Mouse (Mus musculus): Measurements from ENCODE around the gene Tubgcp4. TPM values are rescaled to one million over a fixed set of nuclear protein-coding genes. Genes with fewer than 3 reads are reported as not detected.

Gene Tubgcp4
- polyA plus RNA-seq, 1 experiment from 2014 or later: 12.3 TPM

DNA sequence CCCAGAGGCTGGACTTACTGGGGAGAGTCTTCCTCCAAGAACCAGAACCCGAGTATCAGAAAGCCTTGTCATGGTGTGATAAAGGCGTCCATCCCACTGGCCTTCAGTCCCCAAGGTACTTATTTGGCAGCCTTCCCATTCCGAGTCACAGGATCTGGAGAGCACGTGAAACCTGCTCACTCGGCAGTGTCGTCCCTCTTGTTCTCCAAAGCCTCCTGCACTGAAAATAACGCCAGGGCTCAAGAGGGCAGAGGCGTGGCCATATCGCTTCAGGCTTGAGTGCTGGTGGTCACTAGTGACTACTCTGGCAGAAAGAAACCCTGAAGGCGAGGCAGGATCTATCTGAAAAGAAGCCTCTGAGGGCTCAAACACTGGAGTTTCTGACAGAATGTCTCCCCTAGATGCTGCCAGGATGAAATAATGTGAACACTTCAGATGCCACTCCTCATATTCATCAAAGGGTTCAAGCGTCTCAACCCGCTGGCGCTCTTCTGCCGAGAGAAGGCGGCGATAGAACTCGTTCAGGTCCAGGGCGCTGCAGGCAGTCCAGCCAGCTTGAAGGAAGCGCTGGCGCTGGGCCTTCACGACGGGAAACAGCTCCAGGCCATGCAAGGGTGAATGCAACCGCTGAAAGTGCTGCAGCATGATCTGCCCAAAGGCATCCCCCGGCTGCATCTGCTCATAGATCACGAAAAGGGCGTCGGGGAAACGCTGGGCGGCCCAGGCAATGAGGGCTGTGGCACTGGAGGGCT lies 31.0 kb upstream of the Tubgcp4 start:
- Histone ChIP-seq H3K4me1 (replicated peaks; ENCODE audit: control insufficient read depth, insufficient read depth, low read length) (no peaks in the 10 kb centered on the region), H3K27me3 (replicated peaks; ENCODE audit: control insufficient read depth, insufficient read depth, low read length) (no peaks in the 10 kb centered on the region), H3K9ac (ENCODE audit: low read depth, low read length) (peak overlapping the region; percentile 86), H3K4me3 (ENCODE audit: low read depth, low read length) (peak overlapping the region; percentile 81), H3K36me3 (ENCODE audit: control insufficient read depth, insufficient read depth) (0 out of 2 replicates have a peak, but pooled peaks cover 7% of the 10 kb centered on the region), H3K4me2 (replicated peaks; ENCODE audit: low read depth) (peak overlapping the region; percentile 94), H3K9me3 (ENCODE audit: control insufficient read depth) (no peaks in the 10 kb centered on the region), H3K27ac (ENCODE audit: low read depth, low read length) (peak overlapping the region; percentile 95)
- peak; percentile 25 for ATAC-seq
- WGBS: 27% methylated on average over 29 of the region's 29 CpGs
- TF ChIP-seq CTCF (IDR thresholded peaks at IDR 0.05; ENCODE audit: low read depth): peak; percentile 4; the same call in 1 of the 2 replicates

DNA sequence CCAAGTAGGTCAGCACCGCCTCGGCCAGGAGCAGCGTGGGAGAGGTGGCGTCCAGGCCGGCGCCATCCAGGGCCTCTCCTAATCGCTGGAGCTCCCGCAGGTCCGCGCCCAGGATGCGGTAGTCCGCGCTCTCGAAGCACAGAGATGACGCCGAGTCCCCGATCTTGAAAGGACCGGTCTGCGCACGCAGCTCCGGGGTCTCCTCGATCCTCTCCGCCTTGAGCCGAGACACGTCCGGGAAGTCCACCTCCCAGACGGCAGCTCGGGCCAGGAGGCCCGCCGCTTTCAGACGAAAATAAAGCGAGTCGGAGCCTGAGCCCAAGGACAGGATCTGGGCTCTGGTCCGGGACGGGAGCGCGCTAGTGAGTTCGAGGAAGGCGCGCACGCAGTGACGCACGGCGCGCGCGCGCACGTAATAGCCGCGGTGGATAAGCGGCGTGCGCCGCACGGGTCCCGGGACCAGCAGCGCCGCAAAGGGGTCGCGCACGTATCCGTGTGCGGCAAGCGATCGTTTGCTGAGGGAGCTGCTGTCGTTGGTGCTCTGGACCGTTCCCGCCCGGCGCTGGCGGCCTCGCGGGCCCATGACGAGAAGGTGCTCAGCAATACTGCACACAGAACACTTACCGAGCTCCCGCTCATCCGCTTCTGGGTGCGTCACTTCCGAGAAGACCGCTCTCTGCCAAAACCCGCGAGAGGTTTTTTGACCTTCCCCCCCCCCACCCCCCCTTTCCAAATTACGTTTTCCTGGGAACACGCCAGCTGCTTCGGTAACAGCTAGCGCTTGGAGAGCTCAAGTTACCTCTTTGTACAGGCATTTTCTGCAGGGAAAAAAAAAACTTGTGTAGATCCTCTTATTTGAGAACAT lies 30.2 kb upstream of the Tubgcp4 start, which contains the start of the genes Adal and Lcmt2:
TSS of gene Adal (plus strand) at position 411 of the 865 bp plus-strand sequence.
TSS of gene Lcmt2 (minus strand) at position 636 of the 865 bp plus-strand sequence.
- Histone ChIP-seq H3K9ac (ENCODE audit: low read depth, low read length) (peak within 1 kb of the TSS; percentile 86), H3K27ac (ENCODE audit: low read depth, low read length) (peak within 1 kb of the TSS; percentile 95), H3K9me3 (ENCODE audit: control insufficient read depth) (no peaks in the 10 kb centered on the region), H3K4me2 (replicated peaks; ENCODE audit: low read depth) (peak within 1 kb of the TSS; percentile 94), H3K27me3 (replicated peaks; ENCODE audit: control insufficient read depth, insufficient read depth, low read length) (no peaks in the 10 kb centered on the region), H3K4me1 (replicated peaks; ENCODE audit: control insufficient read depth, insufficient read depth, low read length) (no peaks in the 10 kb centered on the region), H3K36me3 (ENCODE audit: control insufficient read depth, insufficient read depth) (peaks cover 7% of the 10 kb centered on the region; the same call in 1 of the 2 replicates), H3K4me3 (ENCODE audit: low read depth, low read length) (peak within 1 kb of the TSS; percentile 81)
- under 1% methylated on average over 87 of the region's 87 CpGs for WGBS
- TF ChIP-seq CTCF (IDR thresholded peaks at IDR 0.05; ENCODE audit: low read depth): no peak; the same call in 1 of the 2 replicates
- ATAC-seq: peak; percentile 93

DNA sequence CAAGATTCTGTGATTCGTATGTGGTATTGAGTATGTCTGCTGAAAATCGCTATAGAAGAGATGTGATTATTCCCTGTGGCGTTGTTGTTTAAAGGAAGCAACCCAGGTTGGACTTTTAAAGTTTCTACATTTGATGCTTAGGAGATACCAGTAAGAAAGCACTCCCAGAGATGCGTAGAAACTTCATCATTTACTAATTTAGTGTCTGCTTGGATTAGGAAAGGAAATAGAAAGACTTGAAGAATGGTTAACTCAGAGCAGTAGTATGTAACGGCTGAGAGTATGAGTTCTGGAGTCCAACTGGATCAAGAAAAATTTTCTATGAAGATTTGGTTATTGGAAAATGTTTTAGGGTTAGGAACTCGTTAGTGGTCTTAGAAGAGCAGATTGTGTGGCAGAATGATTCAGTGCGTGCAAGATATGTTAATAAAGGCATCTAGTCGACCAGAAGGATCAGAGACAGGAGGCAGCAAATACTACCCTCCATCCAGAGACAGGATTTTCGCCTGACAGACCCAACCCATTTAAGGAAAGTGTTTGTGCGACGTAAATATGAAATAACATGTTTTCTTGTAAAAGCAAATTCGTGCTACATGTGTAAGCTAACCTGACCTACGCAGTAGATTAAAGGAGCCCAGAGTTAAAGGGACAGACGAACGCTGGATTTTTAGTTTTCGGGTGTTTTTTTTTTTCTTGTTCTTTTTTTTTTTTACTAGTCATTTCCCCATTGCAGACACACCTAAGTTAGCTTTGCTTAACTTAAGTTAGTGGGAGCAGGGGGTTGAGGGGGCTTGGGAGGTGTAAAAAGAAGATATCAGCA lies 29.0 kb upstream of the Tubgcp4 start:
- TF ChIP-seq CTCF (IDR thresholded peaks at IDR 0.05; ENCODE audit: low read depth): no peak
- Histone ChIP-seq H3K4me1 (replicated peaks; ENCODE audit: control insufficient read depth, insufficient read depth, low read length) (no peaks in the 10 kb centered on the region), H3K9me3 (ENCODE audit: control insufficient read depth) (no peaks in the 10 kb centered on the region), H3K4me3 (ENCODE audit: low read depth, low read length) (peak overlapping the region; percentile 81), H3K4me2 (replicated peaks; ENCODE audit: low read depth) (peak overlapping the region; percentile 94), H3K27me3 (replicated peaks; ENCODE audit: control insufficient read depth, insufficient read depth, low read length) (no peaks in the 10 kb centered on the region), H3K36me3 (ENCODE audit: control insufficient read depth, insufficient read depth) (peaks cover 8% of the 10 kb centered on the region; the same call in 1 of the 2 replicates), H3K27ac (ENCODE audit: low read depth, low read length) (no peak overlapping the region), H3K9ac (ENCODE audit: low read depth, low read length) (peak overlapping the region; percentile 86)
- no peak for ATAC-seq
- WGBS: 71% methylated on average over 16 of the region's 16 CpGs

DNA sequence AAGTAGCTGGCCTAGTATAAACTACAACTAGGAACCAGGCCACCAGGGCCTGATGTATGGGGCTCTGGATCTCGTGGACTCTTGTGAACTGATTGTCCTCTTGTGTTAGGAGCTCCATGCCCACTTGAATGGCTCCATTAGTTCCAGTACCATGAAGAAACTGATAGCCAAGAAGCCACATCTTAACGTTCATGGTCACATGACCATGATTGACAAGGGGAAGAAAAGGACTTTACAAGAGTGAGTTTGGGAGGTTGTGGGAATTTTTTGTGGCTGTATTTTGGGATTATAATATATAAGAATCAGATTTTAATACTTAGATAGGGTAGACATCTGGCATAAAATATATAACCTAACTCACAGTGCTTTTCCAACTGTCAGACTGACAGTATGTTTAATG lies 28.0 kb upstream of the Tubgcp4 start:
- Histone ChIP-seq H3K36me3 (ENCODE audit: control insufficient read depth, insufficient read depth) (peaks cover 16% of the 10 kb centered on the region; the same call in 1 of the 2 replicates), H3K9ac (ENCODE audit: low read depth, low read length) (no peak overlapping the region), H3K4me1 (replicated peaks; ENCODE audit: control insufficient read depth, insufficient read depth, low read length) (no peaks in the 10 kb centered on the region), H3K4me2 (replicated peaks; ENCODE audit: low read depth) (no peak overlapping the region), H3K27ac (ENCODE audit: low read depth, low read length) (no peak overlapping the region), H3K27me3 (replicated peaks; ENCODE audit: control insufficient read depth, insufficient read depth, low read length) (no peaks in the 10 kb centered on the region), H3K4me3 (ENCODE audit: low read depth, low read length) (no peak overlapping the region), H3K9me3 (ENCODE audit: control insufficient read depth) (no peaks in the 10 kb centered on the region)
- TF ChIP-seq CTCF (IDR thresholded peaks at IDR 0.05; ENCODE audit: low read depth): no peak
- no peak for ATAC-seq
- WGBS: 72% methylated on average over 2 of the region's 2 CpGs

DNA sequence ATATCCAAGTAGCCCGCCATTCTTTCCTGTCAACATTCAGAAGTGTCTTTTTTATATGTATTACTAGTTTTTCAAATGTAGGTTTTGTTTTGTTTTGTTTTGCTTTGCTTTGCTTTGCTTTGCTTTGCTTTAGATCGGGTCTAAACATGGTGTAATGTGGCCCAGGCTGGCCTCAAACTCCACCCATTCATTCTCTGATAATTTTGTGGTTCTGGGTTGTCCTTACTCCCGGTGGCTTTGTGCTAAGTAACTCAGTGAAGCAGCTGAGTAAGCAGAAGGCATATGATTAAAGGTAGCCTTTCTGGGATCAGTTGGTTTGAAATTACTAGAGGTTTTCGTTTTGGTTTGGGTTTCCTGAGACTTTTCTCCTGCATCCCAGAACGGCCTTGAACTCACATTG lies 20.8 kb upstream of the Tubgcp4 start:
- no peak overlapping the region for H3K4me3 ChIP-seq (ENCODE audit: low read depth, low read length)
- no peaks in the 10 kb centered on the region for H3K27me3 ChIP-seq (replicated peaks; ENCODE audit: control insufficient read depth, insufficient read depth, low read length)
- H3K27ac ChIP-seq (ENCODE audit: low read depth, low read length): no peak overlapping the region
- ATAC-seq: no peak
- H3K36me3 ChIP-seq (ENCODE audit: control insufficient read depth, insufficient read depth): peaks cover 40% of the 10 kb centered on the region
- no peaks in the 10 kb centered on the region for H3K4me1 ChIP-seq (replicated peaks; ENCODE audit: control insufficient read depth, insufficient read depth, low read length)
- H3K9ac ChIP-seq (ENCODE audit: low read depth, low read length): no peak overlapping the region
- H3K4me2 ChIP-seq (replicated peaks; ENCODE audit: low read depth): no peak overlapping the region
- 86% methylated on average over 5 of the region's 5 CpGs for WGBS
- TF ChIP-seq CTCF (IDR thresholded peaks at IDR 0.05; ENCODE audit: low read depth): no peak
- H3K9me3 ChIP-seq (ENCODE audit: control insufficient read depth): no peaks in the 10 kb centered on the region
